Mouse (Mus musculus) small intestine, adult 2 months (tissue): Measurements from ENCODE around the gene Gng8. TPM values are rescaled to one million over a fixed set of nuclear protein-coding genes. Genes with fewer than 3 reads are reported as not detected.
A peak's percentile ranks its signal among the peaks of the same experiment; 100 is the strongest.

Source experiments
- H3K27ac ChIP-seq: fragments of 200-500 bp; 2 replicates; pipeline ENCODE4 v1.5.1; 2012; ENCODE audit warnings: low read depth, low read length, control low read depth, inconsistent platforms; ENCODE audit not compliant: insufficient read depth
- H3K27me3 ChIP-seq: fragments of 200-500 bp; 2 replicates; pipeline ENCODE4 v1.6.1; 2012; ENCODE audit warnings: mild to moderate bottlenecking, moderate library complexity, low read length, inconsistent platforms; ENCODE audit not compliant: control insufficient read depth, insufficient read depth
- H3K36me3 ChIP-seq: fragments of 200-500 bp; 2 replicates; pipeline ENCODE4 v1.6.1; 2012; ENCODE audit warnings: mild to moderate bottlenecking, low read length, control low read depth, inconsistent platforms; ENCODE audit not compliant: control insufficient read depth, insufficient read depth
- H3K4me1 ChIP-seq: fragments of 200-500 bp; 2 replicates; pipeline ENCODE4 v1.6.1; 2012; ENCODE audit warnings: low read length, inconsistent platforms, mixed read lengths; ENCODE audit not compliant: control insufficient read depth, insufficient read depth, insufficient read length
- H3K4me3 ChIP-seq: fragments of 200-500 bp; 2 replicates; pipeline ENCODE4 v1.5.1; 2012; ENCODE audit warnings: low read depth, mild to moderate bottlenecking, control low read depth, inconsistent platforms, low read length, moderate library complexity
- CTCF ChIP-seq: fragments of 200-500 bp; IDR thresholded peaks from 2 replicates; pipeline ENCODE4 v1.5.1; 2012; ENCODE audit warnings: low read depth, mild to moderate bottlenecking, control low read depth, inconsistent platforms, low read length, moderate library complexity, mixed read lengths; ENCODE audit not compliant: insufficient replicate concordance, insufficient read length; ENCODE audit errors: extremely low read depth
- POLR2A ChIP-seq: fragments of 200-500 bp; IDR thresholded peaks from 2 replicates; pipeline ENCODE4 v1.6.1; 2012; ENCODE audit warnings: low read depth, mild to moderate bottlenecking, control low read depth, inconsistent platforms, low read length, moderate library complexity
- WGBS: fragments of 180-500 bp; shearing (Covaris S2); methylation state at CpG from one replicate; pipeline ENCODE4 v1.1.7; 2018; 5-methylcytosine and 5-hydroxymethylcytosine counted together
- polyA plus RNA-seq: library from polyadenylated mRNA; depleted of rRNA; stranded (reverse); fragments of >200 nt; gene quantifications from 2 replicates; pipeline ENCODE4 v1.2.3, GENCODE M21; 2012

Gene Gng8
- polyA plus RNA-seq, 1 experiment: 2.1 TPM

GRCm38 (mm10) chr7:16918670-16919069 lies 27.1 kb downstream of the Gng8 start:
- TF ChIP-seq CTCF: no peak
- no peak for TF ChIP-seq POLR2A
- Histone ChIP-seq H3K4me3 (no peak overlapping the region), H3K27me3 (no peaks in the 10 kb centered on the region), H3K36me3 (peaks cover 51% of the 10 kb centered on the region), H3K27ac (no peak overlapping the region), H3K4me1 (peaks cover 16% of the 10 kb centered on the region)
- 86% methylated on average over 3 of the region's 3 CpGs for WGBS

GRCm38 (mm10) chr7:16919395-16920149 lies 28.0 kb downstream of the Gng8 start:
- Histone ChIP-seq H3K4me3 (no peak overlapping the region), H3K4me1 (peaks cover 16% of the 10 kb centered on the region), H3K36me3 (peaks cover 47% of the 10 kb centered on the region), H3K27me3 (no peaks in the 10 kb centered on the region), H3K27ac (no peak overlapping the region)
- no peak for TF ChIP-seq CTCF
- WGBS: 54% methylated on average over 13 of the region's 13 CpGs

GRCm38 (mm10) chr7:16920150-16920579 lies 28.6 kb downstream of the Gng8 start:
- 59% methylated on average over 7 of the region's 7 CpGs for WGBS
- no peak for TF ChIP-seq POLR2A
- TF ChIP-seq CTCF: no peak
- Histone ChIP-seq H3K4me1 (peaks cover 16% of the 10 kb centered on the region), H3K27me3 (no peaks in the 10 kb centered on the region), H3K27ac (no peak overlapping the region), H3K4me3 (no peak overlapping the region), H3K36me3 (peaks cover 41% of the 10 kb centered on the region)

GRCm38 (mm10) chr7:16920818-16921791 lies 29.5 kb downstream of the Gng8 start:
- 43% methylated on average over 21 of the region's 21 CpGs for WGBS
- TF ChIP-seq POLR2A (no peak), CTCF (no peak)
- Histone ChIP-seq H3K27me3 (no peaks in the 10 kb centered on the region), H3K27ac (peak overlapping the region; percentile 80), H3K36me3 (peaks cover 34% of the 10 kb centered on the region), H3K4me3 (peak overlapping the region; percentile 93), H3K4me1 (peaks cover 16% of the 10 kb centered on the region)

GRCm38 (mm10) chr7:16921881-16922335 lies 30.3 kb downstream of the Gng8 start:
- Histone ChIP-seq H3K4me1 (peaks cover 16% of the 10 kb centered on the region), H3K27ac (peak overlapping the region; percentile 80), H3K4me3 (peak overlapping the region; percentile 93), H3K36me3 (peaks cover 26% of the 10 kb centered on the region), H3K27me3 (no peaks in the 10 kb centered on the region)
- WGBS: 15% methylated on average over 6 of the region's 6 CpGs
- no peak for TF ChIP-seq CTCF
- no peak for TF ChIP-seq POLR2A

- TF ChIP-seq CTCF: no peak
- TF ChIP-seq POLR2A: peak; percentile 20; the same call in 1 of the 2 replicates
- WGBS: 10% methylated on average over 10 of the region's 10 CpGs
Observed at GRCm38 (mm10) chr7:16922360-16922973, 30.9 kb downstream of the Gng8 start.

More at GRCm38 (mm10) chr7:16922360-16922973, 30.9 kb downstream of the Gng8 start:
- Histone ChIP-seq H3K36me3 (peaks cover 20% of the 10 kb centered on the region), H3K27me3 (no peaks in the 10 kb centered on the region), H3K27ac (peak overlapping the region; percentile 82), H3K4me3 (peak overlapping the region; percentile 93), H3K4me1 (peaks cover 16% of the 10 kb centered on the region)
